Mouse (Mus musculus) macrophage (primary cell): ENCODE data around the gene 2700081O15Rik. TPM values are rescaled to one million over a fixed set of nuclear protein-coding genes. Genes with fewer than 3 reads are reported as not detected.

Experiments used
- H3K27ac ChIP-seq: fragments of 350-480 bp; formaldehyde crosslinking; 2 replicates; pipeline ENCODE4 v1.9.0; 2021
- H3K36me3 ChIP-seq: fragments of 350-480 bp; formaldehyde crosslinking; 2 replicates; pipeline ENCODE4 v1.9.0; 2021; ENCODE audit errors: inconsistent target
- H3K4me3 ChIP-seq: fragments of 350-480 bp; formaldehyde crosslinking; 2 replicates; pipeline ENCODE4 v1.9.0; 2021; ENCODE audit errors: inconsistent target
- H3K79me2 ChIP-seq: fragments of 350-480 bp; formaldehyde crosslinking; 2 replicates; pipeline ENCODE4 v1.9.0; 2021; ENCODE audit errors: inconsistent target
- WGBS: methylation state at CpG from one replicate; pipeline ENCODE4 v1.1.7; 2026; ENCODE audit warnings: inconsistent platforms; ENCODE audit not compliant: missing documents; 5-methylcytosine and 5-hydroxymethylcytosine counted together
- polyA plus RNA-seq: library from polyadenylated mRNA; stranded (reverse); fragments of 250-400 nt; gene quantifications from 3 replicates; pipeline ENCODE4 v1.2.4, GENCODE M21; 2018; ENCODE audit warnings: inconsistent platforms

2700081O15Rik gene
- polyA plus RNA-seq, 1 experiment from 2014 or later: 1.2 TPM

DNA sequence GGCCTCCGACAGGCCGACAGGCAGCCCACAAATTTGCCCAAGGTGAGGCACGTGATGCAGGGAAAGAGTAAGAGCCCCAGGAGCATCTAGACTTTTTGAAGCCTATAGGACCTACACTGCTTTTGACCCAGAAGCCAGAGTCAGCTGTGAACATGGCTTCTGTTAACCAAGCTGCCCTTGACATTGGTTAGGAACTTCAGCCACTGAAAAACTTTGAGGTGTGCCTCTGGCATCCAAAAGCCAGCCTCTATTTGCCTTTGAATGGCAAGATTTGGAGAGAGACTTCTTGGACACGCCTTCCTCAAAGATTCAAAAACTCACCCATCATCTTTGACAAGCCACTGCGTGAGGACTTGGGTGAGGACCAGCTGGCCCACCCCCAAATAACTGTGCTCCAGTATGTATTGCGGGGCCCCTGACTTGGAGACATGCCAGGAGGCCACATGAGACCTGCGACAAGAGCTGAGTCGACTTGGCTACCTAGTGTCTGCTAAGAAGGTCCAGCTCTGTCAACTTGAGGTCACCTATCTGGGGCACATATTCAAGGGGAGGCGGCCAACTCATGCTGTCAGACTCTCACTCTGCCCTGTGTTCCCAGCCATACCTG lies 12.7 kb upstream of the 2700081O15Rik start:
- no peaks in the 10 kb centered on the region for H3K36me3 ChIP-seq
- no peak overlapping the region for H3K27ac ChIP-seq
- no peak overlapping the region for H3K4me3 ChIP-seq
- H3K79me2 ChIP-seq: no peaks in the 10 kb centered on the region
- WGBS: 62% methylated on average over 9 of the region's 9 CpGs

DNA sequence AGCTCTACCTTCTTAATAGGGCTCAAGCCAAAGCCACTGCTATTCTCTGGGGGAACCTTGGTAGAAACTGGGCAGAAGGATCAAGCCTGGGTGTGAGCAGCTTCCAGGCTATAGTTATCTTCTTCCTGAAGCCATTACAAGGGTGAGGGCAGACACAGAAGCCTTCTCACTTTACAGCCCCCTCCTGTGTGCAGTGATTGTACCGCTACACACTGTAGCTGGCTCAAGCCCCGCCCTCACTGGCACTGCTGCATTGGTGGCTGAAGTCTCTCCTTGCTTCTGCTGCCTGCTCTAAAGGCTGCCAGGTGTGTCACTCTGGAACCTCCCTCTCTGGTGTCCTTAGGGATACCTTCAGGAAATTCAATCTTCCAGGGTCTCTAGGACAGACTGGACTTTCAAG lies 5.1 kb upstream of the 2700081O15Rik start:
- Histone ChIP-seq H3K79me2 (no peaks in the 10 kb centered on the region), H3K4me3 (no peak overlapping the region), H3K36me3 (no peaks in the 10 kb centered on the region), H3K27ac (no peak overlapping the region)
- 90% methylated on average over 2 of the region's 2 CpGs for WGBS

DNA sequence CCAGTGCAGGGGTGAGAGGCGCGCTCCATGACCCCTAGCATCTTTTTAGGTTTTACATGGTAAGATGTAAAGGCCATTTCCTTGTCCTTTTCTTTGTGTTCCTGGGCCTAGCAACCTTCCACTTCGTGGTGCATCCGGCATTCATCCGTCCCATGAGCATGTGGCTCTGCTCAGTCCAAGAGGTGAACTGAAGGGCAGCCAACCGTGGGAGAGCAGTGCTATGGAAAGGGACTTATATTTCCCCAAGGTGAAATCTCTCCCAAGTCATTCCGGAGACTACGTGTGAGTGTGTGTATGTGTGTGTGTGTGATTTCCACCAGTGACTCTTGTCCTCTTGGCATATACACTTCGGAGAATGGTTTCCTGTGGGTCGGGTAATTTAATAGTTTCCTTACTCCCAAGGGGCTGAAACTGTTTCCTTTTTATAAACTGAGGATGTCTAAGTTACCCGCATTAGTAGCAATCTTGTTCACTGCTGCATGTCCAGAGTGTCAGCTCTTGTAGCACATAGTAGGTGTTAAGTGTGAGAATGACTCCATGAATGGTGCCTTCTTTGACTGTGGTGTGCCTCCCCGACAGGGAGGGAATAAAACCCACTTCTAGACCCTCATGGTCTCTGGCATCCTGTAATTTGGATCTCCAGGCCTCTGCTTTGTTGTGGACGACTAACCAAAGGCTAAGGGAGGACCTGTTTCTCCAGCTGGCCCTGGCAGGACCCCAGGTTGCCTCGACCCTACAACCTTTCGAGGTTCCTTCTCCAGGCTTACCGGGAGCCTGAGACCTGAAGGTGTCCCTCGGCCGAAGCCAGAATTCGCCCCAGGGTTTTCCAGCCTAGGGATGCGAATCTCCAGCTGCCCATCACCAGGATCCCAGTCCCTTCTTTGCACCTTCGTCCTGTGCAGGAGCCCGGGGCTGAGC lies 1.2 kb upstream of the 2700081O15Rik start:
- Histone ChIP-seq H3K36me3 (no peaks in the 10 kb centered on the region), H3K79me2 (no peaks in the 10 kb centered on the region), H3K4me3 (no peak overlapping the region), H3K27ac (no peak overlapping the region)
- 60% methylated on average over 22 of the region's 22 CpGs for WGBS

DNA sequence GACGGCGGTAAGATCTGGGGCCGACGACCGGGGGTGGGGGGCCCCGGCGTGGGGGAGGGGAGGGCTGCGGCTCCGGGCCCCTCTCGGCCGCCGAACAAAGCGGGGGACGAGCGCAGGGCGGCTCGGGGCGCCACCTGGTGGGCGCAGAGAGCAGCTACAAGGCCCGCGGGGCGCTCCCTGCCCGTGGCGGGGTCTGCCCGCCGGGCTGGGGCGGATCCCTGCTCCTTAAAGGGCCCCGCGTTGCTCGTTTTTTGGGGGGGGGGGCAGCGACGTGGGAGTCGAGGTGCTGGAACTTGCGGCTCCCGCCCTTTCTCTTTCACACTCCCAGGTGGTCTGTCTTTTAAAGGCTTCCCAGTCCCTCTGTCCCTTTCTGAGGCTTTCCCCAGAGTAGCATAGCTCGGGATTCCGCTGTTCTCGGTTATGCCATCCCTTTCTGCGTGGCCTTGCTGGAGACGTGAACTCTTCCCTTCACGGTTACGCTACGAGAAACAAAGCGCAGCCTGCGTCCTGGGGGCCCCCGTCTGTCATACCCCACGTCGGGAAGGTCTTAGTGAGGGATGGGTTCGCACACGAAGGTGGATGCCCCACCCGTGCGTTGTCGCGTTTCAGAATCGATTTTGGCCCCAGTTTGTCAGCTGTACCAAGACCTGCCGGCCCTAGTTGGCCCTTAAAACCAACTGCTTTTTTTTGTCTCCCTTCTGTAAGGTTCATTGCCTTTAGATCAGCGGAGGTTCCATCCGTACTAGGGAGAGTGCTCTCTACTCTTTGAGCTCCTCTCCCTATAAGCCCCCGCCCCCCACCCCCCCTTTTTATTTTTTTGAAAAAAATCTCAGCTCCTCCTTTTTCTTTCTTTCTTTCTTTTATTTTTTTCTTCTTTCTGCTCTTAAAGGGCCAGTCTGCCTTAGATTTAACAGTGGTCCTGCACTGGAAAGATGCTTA lies 755 bp downstream of the 2700081O15Rik start:
- Histone ChIP-seq H3K4me3 (peak overlapping the region; percentile 37), H3K27ac (no peak overlapping the region), H3K79me2 (no peaks in the 10 kb centered on the region), H3K36me3 (no peaks in the 10 kb centered on the region)
- WGBS: 3% methylated on average over 58 of the region's 59 CpGs

DNA sequence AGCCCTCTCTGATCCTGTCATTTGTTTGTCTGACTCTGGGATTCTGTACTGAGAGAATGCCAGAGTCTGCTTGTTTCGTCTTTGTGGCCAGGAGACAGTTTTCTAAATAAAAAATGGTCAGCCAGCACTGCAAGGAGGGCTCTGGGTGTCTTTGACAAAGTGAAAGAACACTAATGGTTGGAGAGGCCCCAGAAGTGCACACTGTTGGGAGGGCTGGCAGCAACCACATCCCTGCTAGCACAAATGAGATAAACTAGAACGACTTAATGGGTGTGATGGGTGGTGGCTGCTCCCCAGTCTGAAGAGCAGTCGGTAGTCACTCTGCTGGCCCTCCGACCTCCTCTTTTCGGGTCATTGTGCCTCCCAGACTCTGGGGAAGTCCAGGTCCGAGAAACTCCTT lies 1.7 kb downstream of the 2700081O15Rik start:
- H3K36me3 ChIP-seq: no peaks in the 10 kb centered on the region
- no peaks in the 10 kb centered on the region for H3K79me2 ChIP-seq
- 75% methylated on average over 6 of the region's 6 CpGs for WGBS
- no peak overlapping the region for H3K27ac ChIP-seq
- H3K4me3 ChIP-seq: no peak overlapping the region

DNA sequence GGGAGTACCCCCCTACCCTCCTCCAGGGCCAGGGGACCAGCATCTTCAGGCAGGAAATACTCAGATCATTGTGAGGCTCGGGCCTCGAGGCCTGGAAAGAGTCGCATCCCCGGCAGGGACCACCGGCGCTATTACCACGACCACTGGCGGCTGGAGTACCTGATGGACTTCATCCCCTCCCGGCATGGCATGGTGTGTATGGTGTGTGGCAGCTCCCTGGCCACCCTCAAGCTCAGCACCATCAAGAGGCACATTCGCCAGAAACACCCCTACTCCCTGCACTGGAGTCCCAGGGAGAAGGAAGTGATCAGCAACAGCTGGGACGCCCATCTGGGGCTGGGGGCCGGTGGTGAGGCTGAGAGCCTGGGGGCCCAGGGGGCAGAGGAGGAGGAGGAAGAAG lies 2.7 kb downstream of the 2700081O15Rik start:
- Histone ChIP-seq H3K27ac (no peak overlapping the region), H3K4me3 (no peak overlapping the region), H3K79me2 (no peaks in the 10 kb centered on the region), H3K36me3 (no peaks in the 10 kb centered on the region)
- 84% methylated on average over 12 of the region's 12 CpGs for WGBS

DNA sequence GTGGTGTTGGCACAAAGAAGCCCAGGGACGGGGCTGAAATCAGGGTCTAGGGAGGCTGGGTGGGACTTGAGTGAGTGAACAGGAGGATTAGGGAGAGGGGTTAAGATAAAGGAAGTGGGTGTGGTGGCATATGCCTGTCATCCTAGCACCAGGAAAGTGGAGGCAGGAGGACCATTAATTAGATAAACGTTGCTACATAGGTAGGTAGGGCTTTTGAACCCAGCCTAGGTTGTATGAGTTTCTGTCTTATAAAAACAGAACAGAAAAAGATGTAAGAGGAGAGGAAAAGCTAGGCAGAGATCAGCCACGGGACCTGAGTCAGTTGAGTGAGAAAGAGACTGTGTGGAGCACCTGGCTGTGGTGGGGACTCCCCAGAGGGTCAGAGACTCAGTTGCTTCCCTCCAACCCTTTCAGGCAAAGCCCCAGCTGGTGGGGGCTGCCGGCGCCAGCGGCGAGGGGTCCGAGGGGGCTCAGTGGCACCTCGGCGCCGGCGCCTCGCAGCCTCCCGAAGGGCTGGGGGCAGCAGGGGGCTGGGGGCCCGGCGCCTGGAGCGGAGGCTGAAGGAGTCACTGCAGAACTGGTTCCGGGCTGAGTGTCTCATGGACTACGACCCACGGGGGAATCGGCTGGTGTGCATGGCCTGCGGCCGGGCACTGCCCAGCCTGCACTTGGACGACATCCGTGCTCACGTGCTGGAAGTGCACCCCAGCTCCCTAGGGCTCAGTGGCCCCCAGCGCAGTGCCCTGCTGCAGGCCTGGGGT lies 3.6 kb downstream of the 2700081O15Rik start:
- 91% methylated on average over 27 of the region's 27 CpGs for WGBS
- no peak overlapping the region for H3K4me3 ChIP-seq
- H3K27ac ChIP-seq: no peak overlapping the region
- 0 out of 2 replicates have a peak, but pooled peaks cover 3% of the 10 kb centered on the region for H3K36me3 ChIP-seq
- H3K79me2 ChIP-seq: no peaks in the 10 kb centered on the region

DNA sequence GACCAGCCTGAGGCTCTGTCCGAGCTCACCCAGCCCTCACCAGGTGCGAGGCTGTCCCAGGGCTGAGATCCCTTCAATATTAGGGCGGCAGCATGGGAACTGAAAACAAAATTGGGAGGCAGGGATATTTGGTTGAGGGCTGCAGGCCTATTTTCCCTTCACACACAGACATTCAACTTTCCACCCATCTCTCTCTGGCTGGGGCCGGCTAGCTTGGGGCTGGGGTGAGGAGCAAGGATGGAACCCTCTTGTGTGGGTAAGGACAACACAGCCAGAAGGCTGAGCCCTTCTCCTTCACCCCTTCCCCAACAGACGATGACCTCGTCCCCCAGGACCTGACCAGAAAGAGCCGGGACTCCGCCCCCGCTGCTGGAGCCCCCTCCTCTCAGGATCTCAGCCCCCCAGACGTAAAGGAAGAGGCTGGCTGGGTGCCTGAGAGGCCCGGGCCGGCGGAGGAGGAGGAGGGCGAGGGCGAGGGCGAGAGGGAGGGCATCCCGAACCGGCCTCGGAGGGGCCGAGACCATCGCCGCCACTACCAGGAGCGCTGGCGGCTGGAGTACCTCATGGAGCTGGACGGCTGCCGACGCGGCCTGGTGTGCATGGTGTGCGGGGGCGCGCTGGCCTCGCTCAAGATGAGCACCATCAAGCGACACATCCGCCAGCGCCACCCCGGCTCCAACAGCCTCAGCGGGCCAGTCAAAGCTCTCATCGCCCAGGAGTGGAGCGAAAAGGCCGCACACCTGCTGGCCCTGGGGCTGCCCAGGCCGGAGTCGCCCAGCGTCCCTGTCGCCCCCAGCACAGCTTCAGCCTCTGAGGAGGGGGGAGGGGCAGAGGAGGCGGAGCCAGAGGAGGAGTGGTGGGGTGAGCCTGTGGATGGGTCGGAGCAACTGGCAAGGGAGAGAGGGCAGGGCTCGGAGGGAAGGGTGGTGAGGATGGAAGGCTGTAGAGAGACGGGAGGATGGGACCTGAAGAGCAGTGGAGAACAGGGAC lies 4.5 kb downstream of the 2700081O15Rik start:
- H3K79me2 ChIP-seq: no peaks in the 10 kb centered on the region
- H3K4me3 ChIP-seq: no peak overlapping the region
- H3K36me3 ChIP-seq: 0 out of 2 replicates have a peak, but pooled peaks cover 7% of the 10 kb centered on the region
- 95% methylated on average over 24 of the region's 48 CpGs for WGBS
- no peak overlapping the region for H3K27ac ChIP-seq

DNA sequence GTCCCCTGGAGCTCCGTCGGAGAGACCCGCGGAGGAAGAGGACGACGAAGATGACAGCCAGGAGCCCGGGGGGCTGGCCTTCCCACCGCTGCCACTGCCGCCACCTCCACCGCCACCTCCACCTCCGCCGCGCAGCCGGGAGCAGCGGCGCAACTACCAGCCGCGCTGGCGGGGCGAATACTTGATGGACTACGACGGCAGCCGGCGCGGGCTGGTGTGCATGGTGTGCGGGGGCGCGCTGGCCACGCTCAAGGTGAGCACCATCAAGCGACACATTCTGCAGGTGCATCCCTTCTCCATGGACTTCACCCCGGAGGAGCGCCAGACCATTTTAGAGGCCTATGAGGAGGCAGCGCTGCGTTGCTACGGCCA lies 5.2 kb downstream of the 2700081O15Rik start:
- Histone ChIP-seq H3K36me3 (peaks cover 11% of the 10 kb centered on the region), H3K79me2 (no peaks in the 10 kb centered on the region), H3K27ac (no peak overlapping the region), H3K4me3 (no peak overlapping the region)
- 93% methylated on average over 21 of the region's 35 CpGs for WGBS

DNA sequence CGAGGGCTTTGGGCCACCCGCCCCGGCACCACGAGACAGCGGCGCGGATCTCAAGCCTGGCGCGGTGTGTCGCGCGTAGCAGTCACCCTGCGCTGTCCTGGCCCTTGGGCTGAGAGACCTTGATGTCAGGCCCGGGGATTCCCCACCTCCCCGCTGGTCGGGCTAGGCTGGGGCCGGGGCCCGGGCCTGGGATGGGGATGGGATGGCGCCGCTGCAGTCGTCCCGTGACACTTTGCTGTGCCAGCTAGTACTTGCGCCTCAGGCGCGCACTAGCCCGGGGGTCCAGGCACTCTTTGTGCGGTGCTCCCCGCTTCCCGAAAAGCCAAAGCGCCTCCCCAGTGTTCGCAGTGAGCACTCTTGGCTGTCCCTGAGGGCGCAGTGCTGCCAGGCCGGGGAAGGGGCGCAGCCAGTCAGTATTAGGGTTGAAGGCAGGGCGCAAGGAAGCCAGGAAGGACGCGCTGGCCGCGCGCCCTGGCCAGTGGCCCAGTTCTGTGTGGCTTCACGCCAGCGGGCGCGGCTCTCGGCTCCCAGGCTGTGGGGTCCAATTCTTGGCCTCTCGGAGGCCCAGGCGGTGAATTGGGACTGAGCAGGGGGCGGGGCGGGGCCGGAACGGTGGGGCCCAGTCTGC lies 5.7 kb downstream of the 2700081O15Rik start:
- H3K36me3 ChIP-seq: peaks cover 16% of the 10 kb centered on the region
- WGBS: 93% methylated on average over 51 of the region's 51 CpGs
- no peak overlapping the region for H3K4me3 ChIP-seq
- H3K79me2 ChIP-seq: no peaks in the 10 kb centered on the region
- no peak overlapping the region for H3K27ac ChIP-seq

DNA sequence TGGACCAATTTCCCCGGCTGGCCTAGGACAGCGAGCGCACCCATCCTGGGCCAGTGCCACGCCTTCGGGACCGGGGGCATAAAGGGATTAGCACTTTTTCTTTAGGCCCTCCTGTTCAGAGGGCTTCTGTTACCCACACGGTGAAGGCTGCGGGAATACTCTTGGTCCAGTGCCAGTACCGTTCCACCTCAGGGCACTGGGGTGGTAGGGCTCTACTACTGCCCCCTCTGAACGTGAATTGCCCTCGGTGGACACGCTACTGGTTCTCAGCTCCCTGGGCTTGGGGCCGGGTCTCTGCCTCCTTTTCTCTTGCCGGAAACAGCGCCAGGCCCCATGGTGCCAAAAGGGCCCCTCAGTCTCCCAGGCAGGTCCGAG lies 6.2 kb downstream of the 2700081O15Rik start:
- WGBS: 88% methylated on average over 16 of the region's 16 CpGs
- Histone ChIP-seq H3K27ac (no peak overlapping the region), H3K36me3 (peaks cover 21% of the 10 kb centered on the region), H3K79me2 (no peaks in the 10 kb centered on the region), H3K4me3 (no peak overlapping the region)

DNA sequence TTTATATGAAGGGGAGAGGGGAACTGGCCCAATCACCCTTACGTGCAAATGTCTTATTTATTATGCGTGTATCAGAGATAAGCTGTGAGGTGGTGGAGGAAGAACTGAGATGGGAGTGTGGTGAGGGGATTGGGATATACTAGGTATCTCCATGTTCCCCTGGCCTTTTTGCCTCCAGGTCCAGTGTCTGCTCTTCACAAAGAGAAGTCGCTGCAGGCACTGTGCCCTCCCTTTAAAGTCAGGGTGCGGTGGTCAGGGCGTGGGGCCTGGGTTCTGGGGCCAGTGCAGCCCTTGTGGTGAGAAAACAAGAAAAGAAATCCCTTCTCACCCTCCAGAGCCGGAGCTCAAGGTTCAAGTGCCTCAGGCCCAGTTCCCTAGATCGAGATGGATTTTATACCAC lies 6.7 kb downstream of the 2700081O15Rik start:
- WGBS: 84% methylated on average over 7 of the region's 7 CpGs
- H3K79me2 ChIP-seq: no peaks in the 10 kb centered on the region
- H3K4me3 ChIP-seq: no peak overlapping the region
- peaks cover 26% of the 10 kb centered on the region for H3K36me3 ChIP-seq
- no peak overlapping the region for H3K27ac ChIP-seq
